ENCODE assay signal across 16 mouse cellular contexts in genomic region chr5:24973672-24974225, GRCm38 (mm10).
DNase-seq lines count a peak whose midpoint lies in the region; ATAC-seq and TF ChIP-seq lines count a peak whose summit lies in the region.
"Had no signal": no experiment of that assay in that cellular context is flagged by ENCODE, and none has a peak within 500 bp of the region (broad histone marks: within the 10 kb centered on the region; RNA-seq: fewer than 3 reads in every experiment).

No protein-coding gene starts in this region.

- no peaks in the 10 kb centered on the region for H3K36me3 ChIP-seq in heart, embryonic 14.5 days (ENCODE audit: control insufficient read depth, insufficient read depth, low read length)
- no peaks in the 10 kb centered on the region for H3K36me3 ChIP-seq in ES-E14 (ENCODE audit: control insufficient read depth, insufficient read depth, low read length, poor library complexity, severe bottlenecking)
- H3K36me3 ChIP-seq: G1E; lung, embryonic 15.5 days; midbrain, embryonic 12.5 days had no signal

- peak overlapping the region; percentile 10 for H3K9ac ChIP-seq in heart, embryonic 14.5 days (ENCODE audit: low read length)
- no peak overlapping the region for H3K9ac ChIP-seq in ES-E14 (ENCODE audit: insufficient read depth, low read depth, low read length, poor library complexity, severe bottlenecking)
- H3K9ac ChIP-seq: forebrain, embryonic 13.5 days; liver, embryonic 14.5 days; lung, embryonic 15.5 days; midbrain, embryonic 12.5 days had no signal

- no peak overlapping the region for H3K4me3 ChIP-seq in heart, embryonic 14.5 days (ENCODE audit: control insufficient read depth in 1 of 2, insufficient read depth in 1 of 2, low read depth in 1 of 2, low read length in 2 of 2)
- H3K4me3 ChIP-seq in ES-E14 (ENCODE audit: insufficient read depth in 1 of 2, low read depth in 1 of 2, low read length in 2 of 2, poor library complexity in 1 of 2, severe bottlenecking in 1 of 2): no peak overlapping the region
- H3K4me3 ChIP-seq: erythroblast, embryonic 14.5 days; forebrain, embryonic 13.5 days; lung, embryonic 15.5 days; midbrain, embryonic 12.5 days had no signal

- no peak for DNase-seq in heart, adult 18-20 months
- DNase-seq in 3134 (ENCODE audit: extremely low read depth, insufficient read length, low spot score) (peak; percentile 54), ES-E14 (ENCODE audit: low read depth, low spot score) (no peak)
- no peak for DNase-seq in layer of hippocampus, adult 9-10 months (ENCODE audit: low spot score)
- no peak for DNase-seq in embryo, embryonic 10.5 days (ENCODE audit: low spot score)
- DNase-seq: layer of hippocampus, postnatal 36 days; right cerebral cortex, postnatal 14 days had no signal

- WGBS in heart, embryonic 14.5 days: 86% methylated on average over 9 of the region's 9 CpGs

- no peak overlapping the region for H3K4me2 ChIP-seq in heart, embryonic 14.5 days (ENCODE audit: low read length)
- H3K4me2 ChIP-seq: forebrain, embryonic 13.5 days; lung, embryonic 15.5 days; midbrain, embryonic 12.5 days had no signal

- no peaks in the 10 kb centered on the region for H3K27me3 ChIP-seq in heart, embryonic 14.5 days (ENCODE audit: control insufficient read depth, insufficient read depth, low read length)
- H3K27me3 ChIP-seq: forebrain, embryonic 13.5 days; lung, embryonic 15.5 days; midbrain, embryonic 12.5 days had no signal

- no peaks in the 10 kb centered on the region for H3K9me3 ChIP-seq in heart, embryonic 14.5 days (ENCODE audit: control insufficient read depth, low read length)
- H3K9me3 ChIP-seq in ES-E14 (ENCODE audit: control insufficient read depth, insufficient read depth, low read depth, low read length): no peaks in the 10 kb centered on the region
- H3K9me3 ChIP-seq: forebrain, embryonic 13.5 days; G1E; lung, embryonic 15.5 days; midbrain, embryonic 12.5 days had no signal

- peaks cover 49 to 64% of the 10 kb centered on the region in 2 experiments for H3K4me1 ChIP-seq in heart, embryonic 14.5 days (ENCODE audit: control insufficient read depth in 2 of 2, insufficient read depth in 2 of 2, low read length in 2 of 2)
- H3K4me1 ChIP-seq in ES-E14 (ENCODE audit: control insufficient read depth in 2 of 2, insufficient read depth in 2 of 2, low read length in 2 of 2, poor library complexity in 1 of 2): peaks cover 2 to 11% of the 10 kb centered on the region in 2 experiments; a peak in 3 of 4 replicates
- H3K4me1 ChIP-seq: forebrain, embryonic 13.5 days had no signal

- in situ Hi-C loops in ES-E14 (cut with MboI; ENCODE audit: low sequenced_read_pairs in 2 of 2, unreplicated experiment in 2 of 2): no loop called here

- H3K27ac ChIP-seq in heart, embryonic 14.5 days (replicated peaks in 1 of 2; ENCODE audit: control insufficient read depth in 1 of 2, insufficient read depth in 1 of 2, low read depth in 2 of 2, low read length in 2 of 2): no peak overlapping the region
- no peak overlapping the region for H3K27ac ChIP-seq in ES-E14 (ENCODE audit: insufficient read depth, low read depth, low read length, poor library complexity, severe bottlenecking)
- H3K27ac ChIP-seq: forebrain, embryonic 13.5 days; hindbrain, postnatal 0 days; liver, embryonic 14.5 days; lung, embryonic 15.5 days; midbrain, embryonic 12.5 days had no signal

- no peak for ATAC-seq in heart, embryonic 14.5 days (ENCODE audit: insufficient number of reproducible peaks, insufficient read depth, low FRiP score, low read depth)
- peak; percentile 24 for ATAC-seq in granulocyte monocyte progenitor cell, adult 5-6 weeks (replicated peaks; ENCODE audit: poor library complexity, severe bottlenecking)
- ATAC-seq: forebrain, embryonic 13.5 days had no signal

TF ChIP-seq in ES-E14, 5 proteins besides CTCF, POLR2A, EP300 and RAD21:
- TF ChIP-seq ZC3H11A (IDR thresholded peaks at IDR 0.05; ENCODE audit: borderline replicate concordance, low read depth, low read length): no peak
- TF ChIP-seq ZNF384 (IDR thresholded peaks at IDR 0.05; ENCODE audit: low read depth, low read length): peak; percentile 59; the same call in 1 of the 2 replicates
